Mouse (Mus musculus): ENCODE data around the gene Olfr971.
"Not testable (repeated sequence)": the region's sequence is repeated elsewhere in the genome, so short reads cannot be mapped to it uniquely, and the experiment has no call there.

Gene Olfr971

DNA sequence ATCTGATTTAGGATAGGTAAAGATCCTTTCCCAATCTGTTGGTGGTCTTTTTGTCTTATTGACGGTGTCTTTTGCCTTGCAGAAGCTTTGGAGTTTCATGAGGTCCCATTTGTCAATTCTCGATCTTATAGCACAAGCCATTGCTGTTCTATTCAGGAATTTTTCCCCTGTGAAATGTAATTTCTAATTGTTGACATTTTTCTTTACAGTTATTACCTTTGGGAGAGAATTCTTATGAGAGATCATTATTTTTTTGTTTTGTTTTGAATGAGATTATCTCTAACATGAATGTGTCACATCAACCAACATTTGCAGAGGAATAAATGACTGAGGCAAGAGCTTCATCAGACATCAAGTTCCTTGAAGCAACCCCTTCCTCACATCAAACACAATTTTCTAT, at the start of gene Olfr971:
Gene Olfr971, plus strand, starts transcription at position 301 of the 400 bp plus-strand sequence.
- DNase-seq (ENCODE audit: inconsistent ontology term): not testable (repeated sequence)

DNA sequence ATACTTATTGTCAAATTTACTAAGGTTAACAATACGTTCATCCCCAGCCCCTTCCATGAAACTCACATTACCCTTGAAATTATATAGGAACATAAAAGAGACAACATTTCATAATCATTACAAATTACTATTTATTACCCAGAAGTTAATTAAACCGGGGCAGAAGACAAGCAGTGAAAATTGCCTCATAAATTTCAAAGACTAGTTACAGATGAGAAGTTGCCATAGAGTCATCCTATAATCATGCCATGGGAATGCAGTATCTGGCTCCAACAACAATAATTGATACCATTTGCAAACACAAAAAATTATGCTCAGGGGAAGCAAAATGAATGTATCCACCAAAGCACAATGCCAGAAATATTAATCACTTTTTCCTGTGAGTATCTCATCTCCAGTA, 46.1 kb upstream of the Olfr971 start, which contains the start of gene Olfr969:
Gene Olfr969, plus strand, starts transcription at position 388 of the 400 bp plus-strand sequence.
- DNase-seq (ENCODE audit: inconsistent ontology term): no peak

DNA sequence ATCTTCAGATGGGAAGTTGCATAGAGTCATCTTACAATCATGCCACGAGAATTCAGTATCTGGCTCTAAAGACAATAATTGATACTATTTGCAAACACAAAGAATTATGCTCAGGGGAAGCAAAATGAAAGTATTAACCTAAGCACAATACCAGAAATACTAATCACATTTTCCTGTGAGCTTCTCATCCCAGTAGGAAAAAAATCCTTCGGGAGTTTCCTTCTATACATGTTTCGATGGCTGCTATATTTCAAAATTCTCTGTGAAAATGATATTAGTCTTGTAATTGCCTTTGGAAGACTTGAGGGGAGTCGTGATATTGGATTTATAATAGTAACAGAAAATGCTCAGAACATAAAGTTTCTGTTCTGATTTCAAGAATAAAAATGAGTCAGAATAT, 28.1 kb upstream of the Olfr971 start, which contains the start of gene Olfr970:
Gene Olfr970, plus strand, starts transcription at position 301 of the 400 bp plus-strand sequence.
- DNase-seq (ENCODE audit: inconsistent ontology term): no peak

DNA sequence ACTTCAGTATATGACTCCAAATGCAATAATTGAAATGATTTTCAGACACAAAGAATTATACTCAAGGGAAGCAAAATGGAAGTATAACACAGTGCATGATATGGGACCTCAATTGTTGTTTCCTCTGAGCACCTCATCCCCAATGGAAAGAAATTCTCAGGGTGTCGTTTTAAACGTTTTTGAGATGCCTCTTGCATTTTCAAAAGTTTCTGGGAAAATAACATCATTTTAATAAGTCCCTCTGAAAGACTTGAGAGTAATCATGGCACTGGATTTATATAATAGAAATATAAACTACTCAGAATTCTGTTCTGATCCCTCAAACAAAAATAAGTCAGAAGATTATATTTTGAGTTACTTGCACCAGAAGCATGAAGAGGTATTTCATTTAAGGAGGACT, 29.4 kb downstream of the Olfr971 start, which contains the start of gene Olfr972:
Gene Olfr972, plus strand, starts transcription at position 301 of the 400 bp plus-strand sequence.
- no peak for DNase-seq (ENCODE audit: inconsistent ontology term)

DNA sequence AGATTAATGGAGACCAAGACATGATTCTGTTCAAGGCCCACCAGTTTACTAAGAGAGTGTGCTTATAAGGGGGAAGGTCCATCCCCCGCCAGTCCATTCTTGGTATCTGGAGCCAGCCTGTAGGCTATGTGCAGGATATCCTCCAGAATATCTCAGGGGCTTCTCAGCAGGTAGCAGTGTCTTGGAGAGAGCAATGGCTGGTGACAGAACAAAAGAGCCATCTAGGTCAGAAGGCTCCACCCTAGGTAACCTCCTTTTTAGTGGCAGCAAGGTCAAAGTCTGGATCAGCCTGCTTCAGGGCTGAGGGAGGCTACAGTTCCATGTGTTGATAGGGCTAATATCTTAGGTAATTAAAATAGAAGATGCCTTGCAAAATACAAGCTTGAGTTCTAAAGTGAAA, 35.3 kb downstream of the Olfr971 start:
- DNase-seq (ENCODE audit: inconsistent ontology term): not testable (repeated sequence)

DNA sequence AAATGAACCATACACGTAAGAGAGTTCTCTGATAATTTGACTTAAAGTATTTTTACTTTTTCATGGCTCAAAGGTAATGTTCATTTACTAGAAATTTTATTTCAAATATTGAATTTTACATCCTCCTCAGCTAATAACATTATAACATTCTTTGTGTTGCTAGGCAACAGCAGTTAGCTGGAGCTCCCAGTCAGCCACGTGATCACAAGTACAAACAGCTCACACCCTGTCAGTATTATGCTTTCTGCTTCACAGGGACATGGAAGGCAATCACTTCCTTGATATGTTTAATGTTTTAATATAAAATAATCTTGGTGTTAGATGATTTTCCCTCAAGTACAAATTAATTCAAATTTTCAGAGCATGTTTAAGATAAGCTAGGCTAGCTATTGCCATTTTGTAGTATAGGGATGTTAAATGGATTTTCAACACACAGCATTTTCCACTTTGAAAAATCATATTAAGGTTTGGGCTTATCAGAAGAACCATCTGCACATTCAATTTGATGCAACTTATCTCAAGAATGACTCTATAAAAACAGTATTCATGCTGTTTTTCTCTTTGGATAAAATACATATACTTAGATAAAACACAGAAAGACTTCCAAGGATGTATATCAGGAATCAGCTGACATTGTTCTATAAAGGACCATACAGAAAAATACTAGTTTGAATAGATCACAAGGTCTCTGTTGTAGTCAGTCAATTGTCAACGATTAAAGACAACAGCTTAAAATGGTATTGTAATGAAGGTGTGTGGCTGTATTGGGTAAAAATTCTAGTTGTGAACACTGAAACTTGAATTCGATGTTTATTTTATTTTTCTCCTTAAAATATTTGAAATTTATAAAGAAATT, 41.1 kb downstream of the Olfr971 start:
- not testable (repeated sequence) for DNase-seq (ENCODE audit: inconsistent ontology term)
